Mouse (Mus musculus) CH12.LX (cell line): ENCODE measurements around the gene Zfp53. TPM values are rescaled to one million over a fixed set of nuclear protein-coding genes. Genes with fewer than 3 reads are reported as not detected.

Experiments
- DNase-seq: peaks from one replicate; pipeline ENCODE4 v3.0.0-alpha.2; 2013; ENCODE audit errors: extremely low read depth
- H3K27ac ChIP-seq: 2 replicates; pipeline ENCODE4 v1.5.1; 2012; ENCODE audit warnings: low read depth, mild to moderate bottlenecking, control low read depth, moderate library complexity; ENCODE audit not compliant: insufficient read depth
- H3K27me3 ChIP-seq: replicated peaks from 2 replicates; pipeline ENCODE3; 2012; ENCODE audit warnings: inconsistent platforms
- H3K36me3 ChIP-seq, 2 experiments: replicated peaks in 1 of 2; 2 replicates each; pipeline versions ENCODE3 to v1.6.1; 2012; ENCODE audit warnings: inconsistent platforms in 1 of 2, low read length in 1 of 2, mild to moderate bottlenecking in 1 of 2, mixed read lengths in 1 of 2, moderate library complexity in 1 of 2; ENCODE audit not compliant: control insufficient read depth in 1 of 2, insufficient read depth in 1 of 2
- H3K4me1 ChIP-seq, 2 experiments: 2 replicates each; pipeline ENCODE4 v1.6.1; 2012; ENCODE audit warnings: inconsistent platforms in 1 of 2, moderate library complexity in 1 of 2; ENCODE audit not compliant: insufficient read depth in 2 of 2, control insufficient read depth in 1 of 2
- H3K4me2 ChIP-seq: 2 replicates; pipeline ENCODE4 v1.6.1; 2012; ENCODE audit warnings: low read depth, mild to moderate bottlenecking, control low read depth; ENCODE audit not compliant: poor library complexity, insufficient read depth, severe bottlenecking
- H3K4me3 ChIP-seq, 3 experiments: fragments of 150-350 bp in 1 of 3; sonication (generic) in 1 of 3; replicated peaks in 1 of 3; 2 replicates each; pipeline versions ENCODE3 to v1.5.1; 2011 to 2012; ENCODE audit warnings: low read depth in 2 of 3, low read length in 2 of 3, mild to moderate bottlenecking in 2 of 3, moderate library complexity in 2 of 3, control low read depth in 1 of 3, improper control_type of control experiment in 1 of 3, inconsistent platforms in 1 of 3, mixed read lengths in 1 of 3; ENCODE audit not compliant: poor library complexity in 1 of 3
- H3K79me2 ChIP-seq: replicated peaks from 2 replicates; pipeline ENCODE4 v1.6.1; 2012; ENCODE audit warnings: mild to moderate bottlenecking, moderate library complexity; ENCODE audit not compliant: control insufficient read depth, poor library complexity, insufficient read depth, severe bottlenecking; ENCODE audit errors: extremely low read depth
- H3K9ac ChIP-seq: 2 replicates; pipeline ENCODE4 v1.6.1; 2012; ENCODE audit warnings: low read depth, mild to moderate bottlenecking, control low read depth, moderate library complexity; ENCODE audit not compliant: insufficient read depth
- H3K9me3 ChIP-seq: replicated peaks from 2 replicates; pipeline ENCODE3; 2012; ENCODE audit warnings: low read length, inconsistent platforms, mixed read lengths
- BHLHE40 ChIP-seq: IDR thresholded peaks from 2 replicates; pipeline ENCODE4 v1.6.1; 2011; ENCODE audit warnings: mild to moderate bottlenecking, low read depth, low read length, improper control_type of control experiment
- CTCF ChIP-seq, 2 experiments: IDR thresholded peaks in 1 of 2; conservative IDR thresholded peaks in 1 of 2; 2 replicates each; pipeline ENCODE4 v1.5.1; 2011 to 2012; ENCODE audit warnings: low read depth in 2 of 2, low read length in 2 of 2, improper control_type of control experiment in 1 of 2, inconsistent platforms in 1 of 2, mild to moderate bottlenecking in 1 of 2, moderate library complexity in 1 of 2
- E2F4 ChIP-seq: IDR thresholded peaks from 2 replicates; pipeline ENCODE4 v1.6.1; 2011; ENCODE audit warnings: low read depth, low read length, improper control_type of control experiment; ENCODE audit not compliant: insufficient replicate concordance
- ELF1 ChIP-seq: IDR thresholded peaks from 2 replicates; pipeline ENCODE4 v1.6.1; 2014; ENCODE audit warnings: low read depth, mild to moderate bottlenecking, inconsistent platforms, low read length, improper control_type of control experiment
- EP300 ChIP-seq: IDR thresholded peaks from 2 replicates; pipeline ENCODE4 v1.6.1; 2011; ENCODE audit warnings: low read length, improper control_type of control experiment
- HCFC1 ChIP-seq: IDR thresholded peaks from 2 replicates; pipeline ENCODE4 v1.6.1; 2012; ENCODE audit warnings: low read depth, mild to moderate bottlenecking, inconsistent platforms, low read length, improper control_type of control experiment
- IRF4 ChIP-seq: IDR thresholded peaks from 2 replicates; pipeline ENCODE4 v1.6.1; 2014; ENCODE audit warnings: low read depth, mild to moderate bottlenecking, inconsistent platforms, low read length, improper control_type of control experiment
- JUN ChIP-seq: IDR thresholded peaks from 2 replicates; pipeline ENCODE4 v1.6.1; 2011; ENCODE audit warnings: low read depth, mild to moderate bottlenecking, low read length, improper control_type of control experiment, moderate library complexity; ENCODE audit not compliant: insufficient read depth
- JUND ChIP-seq: conservative IDR thresholded peaks from 2 replicates; pipeline ENCODE4 v1.6.1; 2011; ENCODE audit warnings: low read depth, low read length, improper control_type of control experiment
- MEF2A ChIP-seq: IDR thresholded peaks from 2 replicates; pipeline ENCODE4 v1.6.1; 2014; ENCODE audit warnings: low read depth, mild to moderate bottlenecking, inconsistent platforms, low read length, improper control_type of control experiment, borderline replicate concordance
- MXI1 ChIP-seq: IDR thresholded peaks from 2 replicates; pipeline ENCODE4 v1.6.1; 2011; ENCODE audit warnings: mild to moderate bottlenecking, low read depth, low read length, improper control_type of control experiment
- MYC ChIP-seq: IDR thresholded peaks from 2 replicates; pipeline ENCODE4 v1.6.1; 2011; ENCODE audit warnings: low read depth, mild to moderate bottlenecking, improper control_type of control experiment, low read length
- NRF1 ChIP-seq: IDR thresholded peaks from 2 replicates; pipeline ENCODE4 v1.6.1; 2014; ENCODE audit warnings: low read depth, mild to moderate bottlenecking, inconsistent platforms, low read length, improper control_type of control experiment, moderate library complexity
- PAX5 ChIP-seq: IDR thresholded peaks from 2 replicates; pipeline ENCODE4 v1.6.1; 2012; ENCODE audit warnings: low read length, inconsistent platforms, mixed read lengths
- RAD21 ChIP-seq: IDR thresholded peaks from 2 replicates; pipeline ENCODE4 v1.6.1; 2011; ENCODE audit warnings: low read depth, mild to moderate bottlenecking, low read length, improper control_type of control experiment, moderate library complexity
- RCOR1 ChIP-seq: conservative IDR thresholded peaks from 2 replicates; pipeline ENCODE4 v1.6.1; 2012; ENCODE audit warnings: low read depth, mild to moderate bottlenecking, inconsistent platforms, low read length, improper control_type of control experiment
- SIN3A ChIP-seq: IDR thresholded peaks from 2 replicates; pipeline ENCODE4 v1.6.1; 2012; ENCODE audit warnings: low read length, improper control_type of control experiment, inconsistent platforms
- SMC3 ChIP-seq: IDR thresholded peaks from 2 replicates; pipeline ENCODE4 v1.6.1; 2011; ENCODE audit warnings: low read depth, low read length, improper control_type of control experiment
- UBTF ChIP-seq: IDR thresholded peaks from 2 replicates; pipeline ENCODE4 v1.6.1; 2012; ENCODE audit warnings: low read depth, mild to moderate bottlenecking, inconsistent platforms, low read length, improper control_type of control experiment, moderate library complexity
- USF1 ChIP-seq: IDR thresholded peaks from 2 replicates; pipeline ENCODE4 v1.6.1; 2014; ENCODE audit warnings: low read depth, mild to moderate bottlenecking, inconsistent platforms, low read length, improper control_type of control experiment
- USF2 ChIP-seq: conservative IDR thresholded peaks from 2 replicates; pipeline ENCODE4 v1.6.1; 2011; ENCODE audit warnings: low read depth, low read length, improper control_type of control experiment
- ZC3H11A ChIP-seq: IDR thresholded peaks from 2 replicates; pipeline ENCODE4 v1.6.1; 2012; ENCODE audit warnings: low read depth, mild to moderate bottlenecking, inconsistent platforms, low read length, improper control_type of control experiment
- ZNF384 ChIP-seq: IDR thresholded peaks from 2 replicates; pipeline ENCODE4 v1.6.1; 2012; ENCODE audit warnings: low read depth, low read length, improper control_type of control experiment, inconsistent platforms
- dilution Hi-C: fragments of 300-500 bp; cut with MboI; formaldehyde crosslinking; loops from 2 replicates; pipeline ENCODE4 v1.14.3; 2020; ENCODE audit warnings: low sequenced_read_pairs; ENCODE audit not compliant: extremely low pct_unique_long_range_greater_than_20kb, extremely low pct_ligation_motif_present
- in situ Hi-C: fragments of 300-500 bp; cut with MboI; formaldehyde crosslinking; loops from 3 replicates; pipeline ENCODE4 v1.14.3; 2019; ENCODE audit warnings: low sequenced_read_pairs, low pct_ligation_motif_present, low pct_unique_long_range_greater_than_20kb, mixed read lengths
- polyA plus RNA-seq: library from polyadenylated mRNA; unstranded; fragments of >175 nt; gene quantifications from 2 replicates; pipeline ENCODE4 v1.2.1, GENCODE M21; 2012; ENCODE audit warnings: low read depth; ENCODE audit not compliant: insufficient read length
- total RNA-seq, 2 experiments: library from RNA; depleted of rRNA; stranded (reverse); fragments of 300-350 nt in 1 of 2; fragments of >200 nt in 1 of 2; gene quantifications; 2 replicates each; pipeline ENCODE4 v1.2.3; 2012 to 2014

The Zfp53 gene
- total and polyA plus RNA-seq, 3 experiments: 2.4 to 8.4 (median 4.7) TPM

DNA sequence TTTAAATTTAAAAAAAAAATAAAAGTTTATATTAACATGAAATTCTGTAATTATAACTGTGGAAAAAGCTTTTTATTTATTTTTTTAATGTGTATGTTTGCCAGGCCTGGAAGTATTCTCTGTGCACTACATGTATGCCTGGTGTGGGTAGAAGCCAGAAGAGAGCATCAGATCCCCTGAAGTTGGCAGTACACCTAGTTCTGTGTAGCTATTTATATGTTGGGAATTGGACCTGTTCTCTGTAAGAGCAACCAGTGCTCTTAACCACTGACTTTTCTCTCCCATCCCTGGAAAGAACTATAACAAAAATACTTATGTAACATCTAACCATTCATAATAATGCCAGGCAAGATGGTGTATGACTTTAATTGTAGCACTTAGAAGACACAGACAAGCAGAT, 21.0 kb downstream of the Zfp53 start:
- Histone ChIP-seq H3K4me3 (no peak overlapping the region), H3K4me1 (no peaks in the 10 kb centered on the region), H3K9ac (no peak overlapping the region), H3K36me3 (peaks cover 36 to 48% of the 10 kb centered on the region in 2 experiments), H3K79me2 (no peaks in the 10 kb centered on the region), H3K27me3 (no peaks in the 10 kb centered on the region), H3K9me3 (peaks cover 5% of the 10 kb centered on the region), H3K27ac (no peak overlapping the region), H3K4me2 (no peak overlapping the region)
- in situ Hi-C loops (loop anchor here (10.0 kb wide), 1 partner anchor 85 kb away; the partner anchor contains the start of gene Zfp54), dilution Hi-C loops (no loop called here)
- DNase-seq: no peak
- TF ChIP-seq ZC3H11A: no peak
- TF ChIP-seq JUN: no peak
- no peak for TF ChIP-seq MEF2A
- TF ChIP-seq USF2: no peak
- TF ChIP-seq SMC3: no peak
- TF ChIP-seq ELF1: no peak
- no peak for TF ChIP-seq E2F4
- no peak for TF ChIP-seq RAD21
- no peak for TF ChIP-seq BHLHE40

DNA sequence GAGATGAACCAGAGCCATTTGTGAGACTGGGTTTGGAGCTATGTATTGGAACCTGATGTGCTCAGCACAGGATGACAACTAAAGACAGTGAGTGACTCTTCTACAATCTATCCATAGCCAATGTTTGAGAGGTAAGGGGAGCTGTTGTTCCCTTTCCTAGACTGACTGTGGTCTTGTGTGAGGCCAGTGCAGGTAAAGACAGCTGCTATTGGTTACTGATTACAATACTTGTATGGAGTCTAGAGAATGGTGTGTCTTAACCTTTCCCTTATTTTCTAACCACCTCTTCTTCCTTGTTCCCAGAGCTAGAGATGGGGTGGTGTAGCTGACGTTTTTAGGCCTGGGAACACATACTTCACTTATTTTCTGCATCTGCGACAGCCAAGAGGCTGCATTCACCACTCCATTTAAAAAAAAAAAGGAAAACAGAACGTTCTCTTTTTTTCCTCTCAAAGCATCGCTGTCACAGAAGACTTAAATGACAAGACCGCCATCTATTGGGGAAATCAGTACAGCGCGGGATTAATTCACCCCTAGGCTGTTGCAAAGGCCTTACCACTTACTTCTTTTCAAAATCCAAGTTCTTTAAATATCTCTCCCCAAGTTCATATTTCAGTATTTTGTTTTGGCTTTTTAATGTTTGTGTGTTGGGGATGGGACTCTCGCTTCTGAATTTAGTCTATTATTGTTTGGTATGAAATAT, 26.8 kb downstream of the Zfp53 start:
- dilution Hi-C loops: no loop called here

More for the DNA sequence above, 26.8 kb downstream of the Zfp53 start:
- peak overlapping the region; percentile 79; the same call in 1 of the 2 replicates for H3K9ac ChIP-seq
- peak; percentile 83 for DNase-seq
- H3K4me1 ChIP-seq: peaks cover 3 to 5% of the 10 kb centered on the region in 2 experiments
- TF ChIP-seq ELF1 (0 out of 2 replicates have a peak, but pooled peaks have one; percentile 9), SIN3A (peak; percentile 65), SMC3 (peak; percentile 74), MYC (peak; percentile 81), CTCF (conservative IDR thresholded peaks at IDR 0.05 in 1 of 2, IDR thresholded peaks at IDR 0.05 in 1 of 2; ENCODE audit: low read depth in 2 of 2, low read length in 2 of 2) (peak; percentile 44 to 90), HCFC1 (peak; percentile 33; the same call in 1 of the 2 replicates), IRF4 (peak; percentile 16; the same call in 1 of the 2 replicates), RCOR1 (no peak), EP300 (peak; percentile 51), JUND (peak; percentile 54; the same call in 1 of the 2 replicates), NRF1 (no peak), ZNF384 (peak; percentile 98), E2F4 (peak; percentile 82; the same call in 1 of the 2 replicates), MXI1 (no peak; the same call in 1 of the 2 replicates), BHLHE40 (no peak), ZC3H11A (peak; percentile 38; the same call in 1 of the 2 replicates), UBTF (no peak), PAX5 (no peak), RAD21 (peak; percentile 95), USF1 (no peak)
- peaks cover 12% of the 10 kb centered on the region in 2 experiments for H3K36me3 ChIP-seq
- H3K79me2 ChIP-seq: no peaks in the 10 kb centered on the region
- H3K9me3 ChIP-seq: peaks cover 5% of the 10 kb centered on the region
- peak overlapping the region; percentile 28 for H3K27ac ChIP-seq
- peak overlapping the region in 2 of 3 experiments; percentile 34 to 72 for H3K4me3 ChIP-seq
- in situ Hi-C loops: loop anchor here (10.0 kb wide), 1 partner anchor 91 kb away; the partner anchor contains the start of gene Zfp54
- peak overlapping the region; percentile 95 for H3K4me2 ChIP-seq
- H3K27me3 ChIP-seq: no peaks in the 10 kb centered on the region
